Mouse (Mus musculus) lung, postnatal 0 days (tissue): ENCODE measurements around the gene Fbxw10.

Experiments used
- CTCF ChIP-seq: IDR thresholded peaks from 2 replicates; pipeline ENCODE4 v1.5.1; 2016; ENCODE audit warnings: antibody characterized with exemption, mild to moderate bottlenecking
- EP300 ChIP-seq: IDR thresholded peaks from 2 replicates; pipeline ENCODE4 v1.6.1; 2016; ENCODE audit warnings: antibody characterized with exemption, mild to moderate bottlenecking, control low read depth

DNA sequence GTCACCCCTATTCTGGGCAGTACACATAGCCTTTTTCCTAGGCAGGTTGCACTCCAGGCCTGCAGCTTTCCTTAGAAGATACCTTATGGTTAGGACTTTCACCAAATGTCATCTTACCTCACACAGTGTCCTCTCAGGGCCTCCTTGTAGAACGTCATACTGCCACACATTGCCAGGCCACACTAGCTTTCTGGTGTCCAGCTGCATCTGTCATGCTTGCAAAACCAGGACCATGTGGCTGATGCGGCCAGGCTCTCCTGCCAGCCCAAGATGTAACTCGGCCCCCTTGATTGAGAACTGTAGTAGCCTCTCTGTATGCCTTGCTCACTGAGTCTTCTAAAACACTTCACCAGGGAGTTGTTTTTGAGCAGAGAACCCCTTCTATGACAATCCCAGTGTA, 19.0 kb upstream of the Fbxw10 start:
- no peak for TF ChIP-seq CTCF
- TF ChIP-seq EP300 = no peak
